Mouse (Mus musculus): ENCODE data around the gene Crispld2. TPM values are rescaled to one million over a fixed set of nuclear protein-coding genes. Genes with fewer than 3 reads are reported as not detected.

The Crispld2 gene
- polyA plus RNA-seq, 1 experiment from 2014 or later: 2.7 TPM

GRCm38 (mm10) chr8:120037611-120038010 is 45.4 kb downstream of the Crispld2 start:
- ATAC-seq (ENCODE audit: insufficient number of reproducible peaks, low FRiP score, low TSS enrichment, low read depth): no peak
- peaks cover 11% of the 10 kb centered on the region; the same call in 1 of the 2 replicates for H3K4me1 ChIP-seq (ENCODE audit: control insufficient read depth, insufficient read depth, low read length)

GRCm38 (mm10) chr8:120038741-120039140 is 46.5 kb downstream of the Crispld2 start:
- WGBS: 93% methylated on average over 12 of the region's 12 CpGs
- H3K36me3 ChIP-seq (ENCODE audit: control insufficient read depth, insufficient read depth, low read length): no peaks in the 10 kb centered on the region; the same call in 1 of the 2 replicates
- no peak for DNase-seq (ENCODE audit: low spot score)
- no peaks in the 10 kb centered on the region for H3K9me3 ChIP-seq (ENCODE audit: control insufficient read depth, low read length)
- no peak overlapping the region for H3K9ac ChIP-seq (ENCODE audit: low read length)
- H3K27me3 ChIP-seq (ENCODE audit: control insufficient read depth, insufficient read depth, low read length): no peaks in the 10 kb centered on the region
- peaks cover 11% of the 10 kb centered on the region; the same call in 1 of the 2 replicates for H3K4me1 ChIP-seq (ENCODE audit: control insufficient read depth, insufficient read depth, low read length)
- no peak overlapping the region for H3K27ac ChIP-seq (replicated peaks; ENCODE audit: low read depth, low read length)
- no peak overlapping the region for H3K4me2 ChIP-seq (ENCODE audit: low read depth, severe bottlenecking)
- ATAC-seq (ENCODE audit: insufficient number of reproducible peaks, low FRiP score, low TSS enrichment, low read depth): no peak
- no peak overlapping the region for H3K4me3 ChIP-seq (ENCODE audit: low read depth, low read length)

More at GRCm38 (mm10) chr8:120037611-120038010, 45.4 kb downstream of the Crispld2 start:
- Histone ChIP-seq H3K9ac (ENCODE audit: low read length) (no peak overlapping the region), H3K4me3 (ENCODE audit: low read depth, low read length) (no peak overlapping the region), H3K4me2 (ENCODE audit: low read depth, severe bottlenecking) (no peak overlapping the region), H3K27ac (replicated peaks; ENCODE audit: low read depth, low read length) (no peak overlapping the region), H3K27me3 (ENCODE audit: control insufficient read depth, insufficient read depth, low read length) (no peaks in the 10 kb centered on the region), H3K9me3 (ENCODE audit: control insufficient read depth, low read length) (no peaks in the 10 kb centered on the region), H3K36me3 (ENCODE audit: control insufficient read depth, insufficient read depth, low read length) (no peaks in the 10 kb centered on the region; the same call in 1 of the 2 replicates)
- DNase-seq (ENCODE audit: low spot score): no peak
- WGBS: 85% methylated on average over 8 of the region's 8 CpGs

GRCm38 (mm10) chr8:120039313-120039919 is 47.2 kb downstream of the Crispld2 start:
- no peaks in the 10 kb centered on the region for H3K27me3 ChIP-seq (ENCODE audit: control insufficient read depth, insufficient read depth, low read length)
- H3K4me1 ChIP-seq (ENCODE audit: control insufficient read depth, insufficient read depth, low read length): peaks cover 9% of the 10 kb centered on the region; the same call in 1 of the 2 replicates
- WGBS: 77% methylated on average over 11 of the region's 11 CpGs
- no peaks in the 10 kb centered on the region for H3K36me3 ChIP-seq (ENCODE audit: control insufficient read depth, insufficient read depth, low read length)
- DNase-seq (ENCODE audit: low spot score): no peak
- no peak for ATAC-seq (ENCODE audit: insufficient number of reproducible peaks, low FRiP score, low TSS enrichment, low read depth)
- no peak overlapping the region for H3K27ac ChIP-seq (replicated peaks; ENCODE audit: low read depth, low read length)
- H3K4me2 ChIP-seq (ENCODE audit: low read depth, severe bottlenecking): no peak overlapping the region
- H3K4me3 ChIP-seq (ENCODE audit: low read depth, low read length): no peak overlapping the region
- H3K9me3 ChIP-seq (ENCODE audit: control insufficient read depth, low read length): no peaks in the 10 kb centered on the region
- no peak overlapping the region for H3K9ac ChIP-seq (ENCODE audit: low read length)

GRCm38 (mm10) chr8:120040861-120041260 is 48.6 kb downstream of the Crispld2 start:
- no peaks in the 10 kb centered on the region for H3K9me3 ChIP-seq (ENCODE audit: control insufficient read depth, low read length)
- no peak overlapping the region for H3K27ac ChIP-seq (replicated peaks; ENCODE audit: low read depth, low read length)
- H3K4me3 ChIP-seq (ENCODE audit: low read depth, low read length): no peak overlapping the region
- H3K36me3 ChIP-seq (ENCODE audit: control insufficient read depth, insufficient read depth, low read length): no peaks in the 10 kb centered on the region
- 37% methylated on average over 1 of the region's 1 CpGs for WGBS
- no peak overlapping the region for H3K4me2 ChIP-seq (ENCODE audit: low read depth, severe bottlenecking)
- no peak overlapping the region for H3K9ac ChIP-seq (ENCODE audit: low read length)
- no peaks in the 10 kb centered on the region for H3K27me3 ChIP-seq (ENCODE audit: control insufficient read depth, insufficient read depth, low read length)
- no peak for ATAC-seq (ENCODE audit: insufficient number of reproducible peaks, low FRiP score, low TSS enrichment, low read depth)
- no peak for DNase-seq (ENCODE audit: low spot score)
- H3K4me1 ChIP-seq (ENCODE audit: control insufficient read depth, insufficient read depth, low read length): peaks cover 9% of the 10 kb centered on the region

GRCm38 (mm10) chr8:120042542-120043312 is 50.5 kb downstream of the Crispld2 start:
- no peaks in the 10 kb centered on the region for H3K27me3 ChIP-seq (ENCODE audit: control insufficient read depth, insufficient read depth, low read length)
- no peak overlapping the region for H3K4me3 ChIP-seq (ENCODE audit: low read depth, low read length)
- no peak overlapping the region for H3K9ac ChIP-seq (ENCODE audit: low read length)
- peaks cover 17% of the 10 kb centered on the region for H3K4me1 ChIP-seq (ENCODE audit: control insufficient read depth, insufficient read depth, low read length)
- no peak for ATAC-seq (ENCODE audit: insufficient number of reproducible peaks, low FRiP score, low TSS enrichment, low read depth)
- no peaks in the 10 kb centered on the region for H3K9me3 ChIP-seq (ENCODE audit: control insufficient read depth, low read length)
- no peak overlapping the region for H3K27ac ChIP-seq (replicated peaks; ENCODE audit: low read depth, low read length)
- WGBS: 81% methylated on average over 10 of the region's 10 CpGs
- no peaks in the 10 kb centered on the region for H3K36me3 ChIP-seq (ENCODE audit: control insufficient read depth, insufficient read depth, low read length)
- no peak overlapping the region for H3K4me2 ChIP-seq (ENCODE audit: low read depth, severe bottlenecking)
- no peak for DNase-seq (ENCODE audit: low spot score)

- Histone ChIP-seq H3K4me2 (ENCODE audit: low read depth, severe bottlenecking) (no peak overlapping the region), H3K9ac (ENCODE audit: low read length) (no peak overlapping the region), H3K9me3 (ENCODE audit: control insufficient read depth, low read length) (no peaks in the 10 kb centered on the region), H3K4me3 (ENCODE audit: low read depth, low read length) (no peak overlapping the region), H3K4me1 (ENCODE audit: control insufficient read depth, insufficient read depth, low read length) (peaks cover 14% of the 10 kb centered on the region), H3K36me3 (ENCODE audit: control insufficient read depth, insufficient read depth, low read length) (no peaks in the 10 kb centered on the region), H3K27me3 (ENCODE audit: control insufficient read depth, insufficient read depth, low read length) (no peaks in the 10 kb centered on the region), H3K27ac (replicated peaks; ENCODE audit: low read depth, low read length) (no peak overlapping the region)
- no peak for ATAC-seq (ENCODE audit: insufficient number of reproducible peaks, low FRiP score, low TSS enrichment, low read depth)
- WGBS: 93% methylated on average over 8 of the region's 8 CpGs
- no peak for DNase-seq (ENCODE audit: low spot score)
Measured at GRCm38 (mm10) chr8:120044907-120045306, 52.7 kb downstream of the Crispld2 start.

- no peak for ATAC-seq (ENCODE audit: insufficient number of reproducible peaks, low FRiP score, low TSS enrichment, low read depth)
- H3K27ac ChIP-seq (replicated peaks; ENCODE audit: low read depth, low read length): no peak overlapping the region
- H3K36me3 ChIP-seq (ENCODE audit: control insufficient read depth, insufficient read depth, low read length): no peaks in the 10 kb centered on the region
- H3K4me2 ChIP-seq (ENCODE audit: low read depth, severe bottlenecking): no peak overlapping the region
- no peaks in the 10 kb centered on the region for H3K27me3 ChIP-seq (ENCODE audit: control insufficient read depth, insufficient read depth, low read length)
- peaks cover 14% of the 10 kb centered on the region for H3K4me1 ChIP-seq (ENCODE audit: control insufficient read depth, insufficient read depth, low read length)
- DNase-seq (ENCODE audit: low spot score): peak; percentile 40
- H3K4me3 ChIP-seq (ENCODE audit: low read depth, low read length): no peak overlapping the region
- 33% methylated on average over 5 of the region's 5 CpGs for WGBS
- H3K9ac ChIP-seq (ENCODE audit: low read length): no peak overlapping the region
- H3K9me3 ChIP-seq (ENCODE audit: control insufficient read depth, low read length): no peaks in the 10 kb centered on the region
Measured at GRCm38 (mm10) chr8:120045471-120045870, 53.2 kb downstream of the Crispld2 start.

- 0 out of 2 replicates have a peak overlapping the region, but pooled peaks have one; percentile 15 for H3K27ac ChIP-seq (replicated peaks; ENCODE audit: low read depth, low read length)
- H3K9ac ChIP-seq (ENCODE audit: low read length): no peak overlapping the region
- H3K27me3 ChIP-seq (ENCODE audit: control insufficient read depth, insufficient read depth, low read length): no peaks in the 10 kb centered on the region
- no peaks in the 10 kb centered on the region for H3K36me3 ChIP-seq (ENCODE audit: control insufficient read depth, insufficient read depth, low read length)
- no peak overlapping the region for H3K4me3 ChIP-seq (ENCODE audit: low read depth, low read length)
- peaks cover 14% of the 10 kb centered on the region for H3K4me1 ChIP-seq (ENCODE audit: control insufficient read depth, insufficient read depth, low read length)
- H3K9me3 ChIP-seq (ENCODE audit: control insufficient read depth, low read length): no peaks in the 10 kb centered on the region
- H3K4me2 ChIP-seq (ENCODE audit: low read depth, severe bottlenecking): no peak overlapping the region
- ATAC-seq (ENCODE audit: insufficient number of reproducible peaks, low FRiP score, low TSS enrichment, low read depth) (peak; percentile 47; the same call in 1 of the 2 replicates), DNase-seq (ENCODE audit: low spot score) (peak; percentile 37)
- 64% methylated on average over 14 of the region's 14 CpGs for WGBS
Measured at GRCm38 (mm10) chr8:120046258-120047020, 54.2 kb downstream of the Crispld2 start.

Measured in limb, embryonic 11.5 days (tissue).